ENCODE assay signal across 21 mouse cellular contexts in the genomic region with DNA sequence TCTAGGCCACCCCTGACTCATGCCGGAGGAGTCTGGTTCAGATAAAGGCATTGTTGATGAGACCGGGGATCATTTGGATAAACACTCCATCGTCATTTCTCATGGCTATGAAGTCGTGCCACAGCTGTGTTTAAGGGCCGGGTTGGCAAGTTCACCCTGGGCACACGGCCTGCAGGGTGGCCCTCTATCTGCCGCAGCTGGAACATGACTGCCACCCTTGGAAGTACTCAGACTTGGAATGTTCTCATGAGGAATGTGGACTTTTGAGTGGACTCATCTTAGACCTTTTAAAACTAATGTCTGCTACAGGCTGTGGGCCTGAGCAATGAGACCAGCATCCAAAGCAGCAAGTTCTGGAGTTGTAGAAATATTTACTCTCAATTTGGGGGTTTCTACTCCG. TPM values are rescaled to one million over a fixed set of nuclear protein-coding genes. Genes with fewer than 3 reads are reported as not detected.
"Had no signal": no experiment of that assay in that cellular context is flagged by ENCODE, and none has a peak within 500 bp of the region (broad histone marks: within the 10 kb centered on the region; RNA-seq: fewer than 3 reads in every experiment).

No protein-coding gene starts in this region.

- H3K4me2 ChIP-seq: liver, embryonic 13.5 days; liver, embryonic 15.5 days; lung, embryonic 15.5 days; midbrain, embryonic 12.5 days; neural tube, embryonic 13.5 days; neural tube, embryonic 15.5 days had no signal

- H3K4me3 ChIP-seq: liver, embryonic 13.5 days; liver, embryonic 15.5 days; lung, embryonic 15.5 days; midbrain, embryonic 10.5 days; midbrain, embryonic 12.5 days; myocyte; neural tube, embryonic 13.5 days; neural tube, embryonic 15.5 days had no signal

- H3K27ac ChIP-seq: liver, embryonic 13.5 days; liver, embryonic 15.5 days; lung, embryonic 15.5 days; midbrain, embryonic 10.5 days; midbrain, embryonic 12.5 days; neural tube, embryonic 13.5 days; neural tube, embryonic 15.5 days had no signal

- DNase-seq: liver, embryonic 13.5 days; liver, postnatal 0 days; midbrain, embryonic 14.5 days; retina, postnatal 1 day; right cerebral cortex, adult 18-20 months; right cerebral cortex, postnatal 25 days; right cerebral cortex, postnatal 4 days; spleen, adult 18-20 months; thymus, adult 18-20 months; thymus, postnatal 14 days; thymus, postnatal 36 days had no signal

- H3K36me3 ChIP-seq: liver, embryonic 13.5 days; liver, embryonic 15.5 days; lung, embryonic 15.5 days; midbrain, embryonic 10.5 days; midbrain, embryonic 12.5 days; neural tube, embryonic 13.5 days; neural tube, embryonic 15.5 days had no signal

- ATAC-seq: liver, postnatal 0 days; midbrain, embryonic 16.5 days had no signal

- H3K9me3 ChIP-seq: liver, embryonic 13.5 days; liver, embryonic 15.5 days; lung, embryonic 15.5 days; midbrain, embryonic 10.5 days; midbrain, embryonic 12.5 days; neural tube, embryonic 13.5 days; neural tube, embryonic 15.5 days had no signal

- H3K4me1 ChIP-seq: liver, embryonic 13.5 days; liver, embryonic 15.5 days; lung, embryonic 15.5 days had no signal

- H3K9ac ChIP-seq: liver, embryonic 13.5 days; liver, embryonic 15.5 days; liver, postnatal 0 days; lung, embryonic 15.5 days; midbrain, embryonic 12.5 days; neural tube, embryonic 13.5 days; neural tube, embryonic 15.5 days had no signal

- H3K27me3 ChIP-seq: liver, embryonic 13.5 days; liver, embryonic 15.5 days; lung, embryonic 15.5 days; midbrain, embryonic 12.5 days; neural tube, embryonic 13.5 days; neural tube, embryonic 15.5 days had no signal

RNA-seq across cellular contexts. Expression of a gene that starts 29.9 kb away (rescaled TPM):
- total RNA-seq: megakaryocyte, adult 5-6 weeks; megakaryocyte-erythroid progenitor cell, adult 5-6 weeks had no signal
- polyA plus RNA-seq: liver, embryonic 13.5 days; liver, postnatal 0 days had no signal
